Mouse (Mus musculus) mesoderm, embryonic 11.5 days (tissue): ENCODE results near the gene Mdp1.

Source experiments
- DNase-seq: peaks from one replicate; pipeline ENCODE4 v3.0.0-alpha.2; 2012; ENCODE audit warnings: low read depth, low spot score

Gene Mdp1

DNA sequence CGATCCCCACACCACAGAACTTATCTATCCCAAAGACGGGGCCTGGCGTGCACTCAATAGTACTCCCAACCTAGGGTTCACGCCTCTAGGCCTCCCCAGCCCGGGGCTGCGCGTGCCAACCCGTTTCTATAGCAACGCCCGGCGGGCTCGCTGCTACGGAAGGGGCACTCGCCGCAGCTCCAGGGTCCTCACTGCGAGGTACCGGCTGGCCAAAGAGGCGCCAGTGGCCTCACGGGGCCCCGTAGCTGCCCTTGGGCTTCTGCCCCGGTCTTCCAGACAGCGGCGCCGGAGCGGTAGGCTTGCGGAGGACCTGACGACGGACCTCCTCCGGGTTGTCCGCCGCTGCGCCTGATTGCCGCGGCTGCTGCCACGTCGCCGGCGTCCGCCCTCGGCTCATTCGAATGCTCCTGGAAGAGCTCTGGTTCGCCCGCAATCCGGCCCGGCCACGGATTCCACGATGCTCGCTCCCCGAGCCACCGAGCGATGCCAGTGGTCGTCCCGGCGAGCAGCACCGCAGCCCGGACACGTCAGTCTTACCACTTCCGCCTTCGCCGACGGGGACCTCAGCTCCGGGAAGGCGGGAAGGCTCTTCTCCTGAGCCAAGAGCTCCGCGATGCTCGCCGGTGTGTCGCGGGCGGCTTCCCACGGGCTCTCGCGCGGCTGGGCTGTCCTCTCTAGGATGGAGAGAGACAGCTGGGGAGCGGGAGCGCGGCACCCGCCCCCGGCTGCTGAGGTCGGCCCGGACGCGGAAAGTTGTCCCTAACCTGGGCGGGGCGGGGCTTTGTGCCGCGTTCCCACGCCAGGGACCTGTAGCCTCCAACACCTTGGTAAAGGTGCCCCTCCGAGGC is 17.0 kb downstream of the Mdp1 start, which contains the start of gene Tm9sf1:
Gene Tm9sf1, minus strand, starts transcription at position 747 of the 848 bp plus-strand sequence.
- peak; percentile 75 for DNase-seq

DNA sequence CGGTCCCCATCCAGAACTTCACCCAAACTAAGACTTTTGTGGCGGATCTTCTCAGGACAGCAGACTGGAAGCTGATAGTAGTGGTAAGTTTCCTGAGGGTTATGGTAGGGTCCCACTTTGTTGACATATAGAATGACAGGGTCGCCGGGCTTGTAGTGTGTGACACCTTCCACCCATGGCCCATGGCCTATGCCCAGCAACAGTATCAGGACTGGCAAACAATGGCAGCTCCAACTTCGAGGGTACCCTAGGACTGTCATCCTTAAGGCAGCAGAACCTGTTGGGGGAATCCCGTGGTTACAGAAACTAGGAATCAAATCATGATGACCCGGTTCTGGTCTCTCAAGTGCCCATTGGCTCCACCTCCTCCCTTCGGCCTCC is 17.6 kb downstream of the Mdp1 start:
- no peak for DNase-seq

DNA sequence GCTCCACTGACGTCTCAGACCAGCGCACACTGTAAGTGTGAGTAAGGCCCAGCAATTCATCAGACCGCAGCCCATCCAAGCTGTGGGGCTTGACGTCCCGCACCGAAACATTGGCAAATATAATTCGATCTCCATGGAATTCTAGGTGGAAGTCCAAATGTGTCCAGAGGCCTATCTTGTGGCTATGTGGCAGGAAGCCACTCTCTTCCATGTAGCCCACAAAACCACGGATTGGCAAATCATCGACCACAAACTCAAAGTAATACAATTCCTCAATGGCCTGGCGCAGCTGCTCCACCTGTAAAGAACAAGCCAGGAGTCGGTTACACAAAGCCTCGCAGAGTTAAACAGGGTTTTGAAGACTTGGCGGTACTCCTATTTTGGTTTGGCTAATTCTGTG is 19.0 kb downstream of the Mdp1 start:
- DNase-seq, result no peak

DNA sequence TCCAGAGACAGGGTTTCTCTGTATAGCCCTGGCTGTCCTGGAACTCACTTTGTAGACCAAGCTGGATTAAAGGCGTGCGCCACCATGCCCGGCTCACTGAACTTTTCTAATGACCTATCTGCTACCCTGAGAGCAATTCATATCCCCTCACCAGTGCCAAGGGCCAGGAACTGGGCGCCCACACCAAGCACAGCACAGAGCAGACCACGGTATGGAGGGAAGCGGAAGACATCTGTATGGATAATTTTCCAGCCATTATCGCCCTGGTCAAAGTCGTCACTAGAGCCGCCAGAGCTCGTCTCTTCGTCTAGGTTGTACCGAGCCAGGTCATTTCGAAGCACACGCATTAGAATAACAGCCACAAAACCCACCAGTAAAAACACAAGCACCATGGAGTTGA is 19.5 kb downstream of the Mdp1 start:
- DNase-seq, result no peak

DNA sequence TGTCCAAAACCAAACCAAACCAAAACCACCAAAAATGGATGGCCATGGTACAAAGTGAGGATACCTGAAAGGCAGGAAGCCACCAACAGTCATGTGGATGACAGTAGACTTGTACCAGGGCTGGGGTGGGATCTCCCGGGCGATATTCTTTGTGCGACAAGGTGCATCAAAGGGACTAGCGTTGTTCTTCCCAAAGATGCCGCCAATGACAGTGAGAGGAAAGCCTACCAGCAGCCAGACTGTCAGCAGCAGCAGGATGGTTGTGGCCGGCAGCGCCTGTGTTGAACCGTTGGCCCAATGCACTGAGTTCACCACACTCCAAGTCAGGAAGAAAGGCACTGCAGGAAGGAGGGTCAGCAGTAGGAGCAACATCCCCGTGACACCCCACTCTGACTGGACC is 22.5 kb downstream of the Mdp1 start, which contains the start of gene Gm49378:
Gene Gm49378, minus strand, starts transcription at position 101 of the 400 bp plus-strand sequence.
- no peak for DNase-seq

DNA sequence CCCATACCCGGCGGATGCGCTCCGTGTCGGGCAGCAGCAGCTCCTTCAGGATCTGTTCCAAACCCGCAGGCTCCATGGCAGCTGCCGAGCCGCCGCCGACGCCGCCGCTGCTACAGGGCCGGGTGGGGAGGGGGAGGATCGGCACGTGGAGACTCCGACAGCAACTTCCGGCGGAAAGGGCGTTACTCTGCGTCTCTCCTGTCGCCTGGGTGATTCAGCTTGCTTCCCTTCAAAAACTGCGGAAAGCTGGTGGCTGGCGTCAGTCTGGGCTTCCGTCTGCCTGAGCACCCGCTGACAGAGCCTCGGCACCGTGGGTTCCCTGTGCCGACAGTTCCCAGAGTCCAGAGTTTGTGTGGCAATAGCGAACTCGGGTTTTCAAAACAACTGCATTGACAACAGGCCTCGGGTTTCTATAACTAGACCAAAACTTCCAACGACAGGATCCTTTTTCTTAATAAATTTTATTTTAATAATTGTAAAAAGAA is 24.7 kb downstream of the Mdp1 start, which contains the start of gene Ipo4:
Gene Ipo4, minus strand, starts transcription at position 435 of the 485 bp plus-strand sequence.
- DNase-seq, result peak; percentile 90

DNA sequence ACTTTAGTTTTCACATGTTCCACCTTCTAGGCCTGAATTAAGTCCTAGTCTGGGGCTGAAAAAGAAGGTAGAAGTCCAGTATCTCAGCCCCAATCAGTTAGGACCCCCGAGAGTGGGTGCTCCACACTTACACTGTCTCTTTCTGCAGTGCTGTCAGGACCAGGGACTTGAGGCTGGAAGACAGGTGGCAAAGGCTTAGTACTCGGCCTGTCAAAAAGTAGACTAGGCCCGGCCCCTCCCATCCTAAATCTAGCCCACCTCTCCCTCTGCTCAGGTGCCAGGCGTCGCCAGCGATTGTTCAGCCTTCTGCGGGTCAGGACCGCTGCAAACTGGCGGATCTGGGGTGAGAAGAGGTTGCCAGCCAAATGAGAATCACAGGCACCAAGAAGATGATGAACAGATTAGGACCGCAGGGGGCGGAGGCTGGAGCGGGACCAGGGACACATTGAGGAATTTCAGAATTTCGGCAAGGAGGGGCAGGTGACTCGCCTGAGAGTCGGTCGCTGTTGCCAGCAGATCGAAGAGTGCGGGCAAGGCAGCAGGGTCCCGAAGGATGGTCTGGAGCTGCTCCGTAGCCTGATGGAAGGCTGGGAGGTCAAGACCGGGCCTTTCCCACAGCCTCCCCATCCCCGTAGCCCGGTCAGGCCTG is 25.3 kb downstream of the Mdp1 start:
- DNase-seq, result peak; percentile 25

DNA sequence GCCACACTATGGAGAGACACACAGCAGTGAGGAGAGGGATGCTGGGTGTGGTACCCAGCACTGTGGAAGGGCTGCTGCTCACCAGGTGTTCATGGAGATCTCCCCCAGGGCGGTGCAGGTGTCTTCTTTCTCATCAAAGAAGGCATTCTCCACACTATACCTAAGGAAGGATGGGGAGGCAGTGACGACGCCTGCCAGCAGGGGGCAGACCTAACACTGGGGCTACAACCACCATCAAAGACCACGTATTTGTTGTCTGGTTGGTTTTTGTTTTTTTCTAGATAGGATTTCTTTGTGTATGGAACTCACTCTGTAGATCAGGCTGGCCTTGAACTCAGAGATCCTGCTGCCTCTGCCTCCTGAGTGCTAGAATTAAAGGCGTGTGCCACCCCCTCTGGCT is 31.0 kb downstream of the Mdp1 start:
- peak; percentile 24 for DNase-seq

DNA sequence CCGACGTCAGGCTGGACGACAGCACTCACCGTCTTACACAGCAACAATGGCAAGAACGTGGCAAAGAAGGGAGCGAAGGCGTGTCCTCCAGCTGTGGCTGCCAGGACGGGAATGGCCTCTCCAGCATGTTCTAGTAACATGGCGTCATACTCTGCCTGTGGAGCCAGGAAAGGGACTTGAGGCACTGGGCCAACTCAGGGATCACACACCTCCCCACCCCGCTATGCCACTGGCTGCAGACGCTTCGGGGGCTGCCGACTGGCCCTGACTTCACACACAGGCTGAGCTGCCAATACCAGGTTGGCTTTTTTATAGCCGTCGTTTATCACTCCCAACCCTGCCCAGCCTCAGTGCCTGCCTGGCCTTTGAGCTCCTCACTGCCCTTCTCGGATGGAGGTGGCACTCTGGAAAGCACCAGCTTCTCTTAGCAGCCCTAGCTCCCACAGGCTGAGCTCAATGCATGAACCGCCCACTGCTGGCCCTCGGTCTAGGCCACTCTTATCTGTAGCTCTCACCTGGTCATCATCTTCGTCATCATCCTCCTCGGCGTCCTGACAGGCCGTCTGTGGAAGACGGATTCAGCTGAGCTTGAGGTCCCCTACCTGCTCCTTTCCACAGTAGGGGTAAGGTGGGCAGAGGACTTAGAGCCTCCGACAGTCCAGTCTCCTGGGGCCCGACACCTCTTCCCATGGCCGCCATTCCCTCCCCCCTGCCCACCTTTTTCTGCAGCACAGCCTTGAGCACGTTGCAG is 32.1 kb downstream of the Mdp1 start:
- DNase-seq, result no peak

DNA sequence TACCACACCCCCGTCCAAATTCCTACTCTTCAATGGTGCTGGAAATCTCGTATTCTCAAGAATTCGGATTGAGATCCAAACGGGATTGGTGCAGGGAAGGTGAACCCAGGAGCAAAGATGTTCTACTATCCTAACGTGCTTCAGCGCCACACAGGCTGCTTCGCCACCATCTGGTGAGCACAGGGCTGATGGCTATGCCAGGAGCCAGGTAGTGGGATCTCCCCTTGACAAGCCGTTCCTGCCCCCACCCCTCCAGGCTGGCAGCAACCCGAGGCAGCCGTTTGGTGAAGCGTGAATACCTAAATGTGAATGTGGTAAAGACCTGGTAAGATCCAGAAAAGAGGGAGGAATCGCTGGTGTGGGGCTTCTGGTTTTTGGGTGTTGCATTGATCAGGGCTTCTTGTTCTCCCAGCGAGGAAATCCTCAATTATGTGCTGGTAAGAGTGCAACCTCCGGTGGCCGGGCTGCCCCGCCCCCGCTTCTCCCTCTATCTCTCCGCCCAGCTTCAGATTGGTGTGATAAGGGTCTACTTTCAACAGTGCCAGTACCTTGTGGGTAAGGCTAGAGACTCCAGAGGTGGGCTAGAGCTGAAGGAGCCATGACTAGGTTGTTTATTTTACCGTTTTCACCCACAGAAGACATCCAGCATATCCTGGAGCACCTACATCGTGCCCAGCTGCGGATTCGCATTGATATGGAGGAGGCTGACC is 41.7 kb downstream of the Mdp1 start:
- DNase-seq, result no peak

DNA sequence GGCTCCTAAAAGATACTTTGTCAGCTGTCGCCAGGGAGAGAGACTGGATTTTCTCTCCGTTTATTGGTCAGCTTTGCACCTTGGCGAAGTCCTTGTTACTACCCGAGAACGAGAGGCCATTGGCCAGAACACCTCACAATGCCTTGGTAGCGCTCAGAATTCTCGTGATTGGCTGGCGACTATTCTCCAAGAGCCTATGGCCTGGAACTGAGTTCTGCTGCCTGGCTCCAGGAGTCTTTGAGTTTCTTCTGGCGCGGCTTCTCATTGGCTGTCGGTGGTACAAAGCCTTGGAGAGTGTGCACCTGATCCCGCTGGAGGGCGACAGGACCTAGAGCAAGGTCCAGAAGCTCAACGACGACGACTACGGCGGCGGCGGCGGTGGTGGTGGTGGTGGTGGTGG is 42.5 kb downstream of the Mdp1 start, which contains the start of gene Rec8:
Gene Rec8, plus strand, starts transcription at position 216 of the 400 bp plus-strand sequence.
- DNase-seq, result peak; percentile 14

DNA sequence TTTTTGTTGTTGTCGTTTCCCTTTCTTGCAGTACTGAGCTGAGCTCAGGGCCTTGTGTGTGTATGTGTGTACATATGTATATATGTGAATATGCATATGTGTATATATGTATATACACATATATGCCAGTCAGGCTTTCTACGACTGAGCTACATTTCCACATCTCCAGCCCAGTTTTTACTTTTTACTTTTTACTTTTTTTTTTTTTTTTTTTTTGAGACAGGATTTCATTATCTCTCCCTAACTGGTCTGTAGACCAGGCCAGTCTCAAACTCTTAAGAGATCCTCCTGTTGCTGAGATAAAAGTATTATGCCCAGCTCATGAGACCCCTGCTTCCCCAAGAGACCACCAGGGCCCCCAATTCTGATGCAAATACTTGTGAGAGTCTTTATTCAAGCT is 43.5 kb downstream of the Mdp1 start:
- no peak for DNase-seq

DNA sequence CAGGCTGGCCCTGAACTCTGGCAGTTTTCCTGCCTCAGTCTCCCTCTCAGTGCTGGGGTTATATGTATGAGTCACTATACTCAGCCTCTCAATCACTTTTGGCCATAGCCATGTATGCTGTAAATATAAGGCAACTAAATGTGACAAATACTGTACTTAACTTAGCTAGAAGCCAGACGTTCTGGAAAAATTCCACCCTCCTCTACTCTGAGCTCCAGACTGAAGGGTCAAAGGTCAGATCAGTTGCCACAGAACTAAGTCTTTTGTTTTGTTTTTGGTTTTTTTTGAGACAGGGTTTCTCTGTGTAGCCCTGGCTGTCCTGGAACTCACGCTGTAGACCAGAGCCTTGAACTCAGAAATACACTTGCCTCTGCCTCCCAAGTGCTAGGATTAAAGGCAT is 44.4 kb downstream of the Mdp1 start:
- no peak for DNase-seq

DNA sequence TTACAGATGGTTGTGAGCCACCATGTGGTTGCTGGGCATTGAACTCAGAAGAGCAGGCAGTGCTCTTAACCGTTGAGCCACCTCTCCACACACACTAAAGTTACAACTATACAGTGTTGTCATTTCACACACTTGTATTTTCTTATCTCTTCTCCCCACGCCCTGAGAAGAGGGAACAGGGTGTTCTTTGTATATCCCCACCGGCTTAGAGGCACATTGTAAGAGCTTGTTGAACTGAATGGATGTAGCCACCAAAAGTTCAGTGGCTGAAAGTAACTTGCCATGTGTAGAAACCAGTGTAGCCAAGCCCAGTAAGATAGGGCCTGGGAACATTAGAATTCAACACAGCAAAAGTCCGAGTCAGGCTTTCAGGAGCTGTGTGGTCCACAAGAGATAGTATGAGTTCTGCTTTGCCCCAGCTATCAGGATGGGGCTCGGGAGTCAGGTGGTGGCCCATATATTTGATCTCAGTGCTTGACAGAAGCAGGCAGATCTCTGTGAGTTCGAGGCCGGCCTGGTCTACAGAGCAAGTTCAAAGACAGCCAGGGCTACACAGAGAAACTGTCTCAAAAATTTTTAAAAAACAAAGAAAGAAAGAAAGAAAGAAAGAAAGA is 45.6 kb downstream of the Mdp1 start:
- no peak for DNase-seq

DNA sequence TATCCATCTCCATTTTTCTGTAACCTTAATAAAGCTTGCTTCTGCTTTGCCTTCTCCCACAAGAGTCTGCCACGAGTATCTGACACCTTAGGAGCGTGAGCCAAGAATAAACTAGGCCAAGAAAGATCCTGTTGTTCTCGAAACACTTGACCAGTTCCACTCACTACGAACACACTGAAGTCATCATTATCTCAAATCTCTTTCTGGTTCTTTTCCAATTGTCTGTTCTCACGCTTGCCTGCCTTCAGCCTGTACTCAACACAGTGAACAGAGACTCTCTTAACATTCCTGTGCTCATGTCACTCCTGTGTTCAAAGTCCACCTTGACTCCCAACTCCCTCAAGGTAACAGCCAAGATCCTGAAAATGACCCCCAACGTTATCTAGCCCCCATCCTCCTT is 47.0 kb downstream of the Mdp1 start:
- DNase-seq, result no peak

DNA sequence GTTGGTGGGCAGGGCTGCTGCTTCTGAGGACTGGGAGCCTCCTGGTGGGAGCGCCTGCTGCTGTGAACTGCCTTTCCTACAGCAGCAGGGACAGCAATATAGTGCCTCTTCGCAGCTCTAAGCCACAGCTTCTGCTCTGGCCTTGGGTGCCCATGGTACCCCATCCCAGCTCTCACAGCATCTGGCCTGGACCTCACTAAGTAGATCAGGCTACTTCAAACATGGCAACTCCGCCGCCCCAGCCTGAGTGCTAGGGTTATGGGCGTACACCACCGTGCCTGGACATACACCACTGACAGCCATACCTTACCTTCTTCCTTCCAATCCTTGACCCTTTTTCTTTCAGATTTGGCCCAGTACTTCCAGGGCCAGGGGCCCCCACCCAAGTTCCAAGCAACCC is 52.0 kb downstream of the Mdp1 start:
- DNase-seq, result no peak
